Mouse (Mus musculus): Measurements from ENCODE around the gene Selenoh.
A peak's percentile ranks its signal among the peaks of the same experiment; 100 is the strongest.
"Not testable (repeated sequence)": the region's sequence is repeated elsewhere in the genome, so short reads cannot be mapped to it uniquely, and the experiment has no call there.

The Selenoh gene

DNA sequence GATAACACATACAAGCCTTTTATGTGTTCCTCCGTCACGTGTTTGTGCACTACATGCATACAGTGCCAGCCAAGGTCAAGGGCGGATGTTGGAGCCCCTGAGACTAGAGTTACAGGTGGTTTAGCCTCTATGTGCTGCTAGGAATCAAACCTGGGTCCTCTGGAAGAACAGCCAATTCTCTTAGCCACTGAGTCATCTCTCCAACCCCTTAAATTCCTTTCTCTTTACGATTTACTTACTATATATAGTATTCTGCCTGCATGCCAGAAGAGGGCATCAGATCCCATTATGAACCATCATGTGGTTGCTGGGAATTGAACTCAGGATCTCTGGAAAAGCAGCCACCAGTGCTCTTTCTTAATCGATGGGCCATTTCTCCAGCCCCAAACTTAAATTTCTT, 965 bp upstream of the Selenoh start:
- DNase-seq (ENCODE audit: low spot score) = not testable (repeated sequence)

DNA sequence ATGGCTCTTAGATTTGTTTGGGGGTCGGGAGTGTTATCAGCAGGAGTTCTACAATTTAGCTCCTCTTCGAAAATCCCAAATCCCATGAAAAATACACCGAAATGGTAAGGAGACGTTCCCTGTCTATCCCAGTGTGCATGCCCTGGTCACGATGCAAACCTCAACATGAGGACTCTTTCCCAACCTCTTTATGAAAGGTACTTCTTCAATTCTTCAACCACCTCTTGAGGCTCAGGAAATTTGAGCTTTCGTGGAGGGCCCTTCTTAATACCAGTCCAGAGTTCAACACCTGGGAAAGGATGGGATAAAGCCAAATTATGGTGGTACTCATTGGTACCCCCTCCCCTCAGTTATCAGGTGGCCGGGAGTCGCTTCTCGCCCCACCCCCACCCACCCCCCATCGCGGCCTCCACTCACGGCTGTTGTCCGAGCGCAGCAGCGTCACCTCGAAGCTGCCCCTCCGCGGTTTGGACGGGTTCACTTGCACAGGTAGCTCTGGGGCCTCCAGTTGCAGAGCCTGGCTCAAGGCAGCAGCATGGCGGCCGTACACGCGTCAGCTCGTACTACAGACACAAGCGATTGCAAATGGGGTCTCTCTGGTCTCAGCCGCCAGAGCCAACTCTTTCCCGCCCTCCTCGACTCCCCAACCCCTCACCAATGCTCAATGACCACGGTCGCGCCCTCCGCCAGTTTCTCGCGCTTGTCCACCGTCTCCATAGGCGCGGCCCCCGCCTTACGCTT, 572 bp downstream of the Selenoh start:
- no peak for DNase-seq (ENCODE audit: low spot score)

- DNase-seq (ENCODE audit: low spot score) = no peak
Observed at GRCm38 (mm10) chr2:84666081-84666480, 4.5 kb downstream of the Selenoh start.

GRCm38 (mm10) chr2:84662866-84663265, 7.7 kb downstream of the Selenoh start:
- no peak for DNase-seq (ENCODE audit: low spot score)

- DNase-seq (ENCODE audit: low spot score) = peak; percentile 37
Observed at GRCm38 (mm10) chr2:84660253-84660652, 10.3 kb downstream of the Selenoh start.

DNA sequence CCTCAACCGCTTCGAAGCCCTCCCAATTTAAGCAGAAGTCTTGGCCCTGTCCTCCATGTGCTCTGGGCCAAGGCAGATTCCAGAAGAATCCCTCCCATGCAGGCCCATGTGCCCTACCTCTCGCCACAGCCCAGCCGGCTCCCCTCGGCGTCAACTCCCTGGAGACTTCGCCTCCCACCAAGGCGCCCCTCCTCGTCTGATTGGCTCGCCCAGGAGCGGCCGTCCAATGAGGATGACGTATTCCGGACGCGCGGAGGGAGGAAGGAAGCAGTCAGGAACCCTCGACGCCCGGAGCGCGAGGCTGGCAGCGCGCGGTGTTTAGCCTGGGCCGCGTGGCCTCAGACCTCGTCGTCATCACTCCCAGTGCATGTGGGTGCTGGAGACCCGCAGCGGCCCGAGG, 11.8 kb downstream of the Selenoh start, which contains the start of gene Btbd18:
Gene Btbd18, plus strand, starts transcription at position 274 of the 400 bp plus-strand sequence.
- DNase-seq (ENCODE audit: low spot score) = no peak

DNA sequence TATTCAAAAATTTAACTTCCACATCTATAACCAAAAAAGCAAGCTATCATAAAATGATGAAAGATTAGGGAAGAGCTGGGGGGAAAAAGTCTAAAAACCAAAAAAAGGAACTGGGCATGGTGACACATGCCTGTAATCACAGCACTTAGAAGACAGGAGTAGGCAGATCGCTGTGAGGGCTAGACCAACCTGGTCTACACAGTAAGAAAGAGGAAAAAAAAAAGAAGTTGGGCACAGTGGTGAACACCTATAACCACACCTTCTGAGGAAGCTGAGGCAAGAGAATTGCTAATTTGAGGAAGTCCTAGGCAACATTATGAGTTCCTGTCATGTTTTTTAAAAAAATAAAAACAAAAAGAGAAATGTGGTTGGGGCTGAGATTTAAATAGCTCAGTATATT, 14.7 kb downstream of the Selenoh start:
- no peak for DNase-seq (ENCODE audit: low spot score)

DNA sequence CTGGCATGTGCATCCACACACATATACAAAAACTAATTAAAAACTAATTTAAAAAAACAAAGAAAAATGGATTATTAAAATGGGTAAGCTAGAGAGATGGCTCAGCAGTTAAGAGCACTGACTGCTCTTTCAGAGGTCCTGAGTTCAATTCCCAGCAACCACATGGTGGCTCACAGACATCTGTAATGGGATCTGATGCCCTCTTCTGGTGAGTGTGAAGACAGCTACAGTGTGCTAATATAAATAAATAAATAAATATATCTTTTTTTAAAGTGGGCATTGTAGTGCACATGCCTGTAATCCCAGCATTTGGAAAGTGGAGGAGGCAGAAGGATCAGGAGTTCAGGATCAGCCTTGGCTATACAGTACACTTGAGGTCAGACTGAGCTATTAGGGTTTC, 17.2 kb downstream of the Selenoh start:
- DNase-seq (ENCODE audit: low spot score) = no peak

DNA sequence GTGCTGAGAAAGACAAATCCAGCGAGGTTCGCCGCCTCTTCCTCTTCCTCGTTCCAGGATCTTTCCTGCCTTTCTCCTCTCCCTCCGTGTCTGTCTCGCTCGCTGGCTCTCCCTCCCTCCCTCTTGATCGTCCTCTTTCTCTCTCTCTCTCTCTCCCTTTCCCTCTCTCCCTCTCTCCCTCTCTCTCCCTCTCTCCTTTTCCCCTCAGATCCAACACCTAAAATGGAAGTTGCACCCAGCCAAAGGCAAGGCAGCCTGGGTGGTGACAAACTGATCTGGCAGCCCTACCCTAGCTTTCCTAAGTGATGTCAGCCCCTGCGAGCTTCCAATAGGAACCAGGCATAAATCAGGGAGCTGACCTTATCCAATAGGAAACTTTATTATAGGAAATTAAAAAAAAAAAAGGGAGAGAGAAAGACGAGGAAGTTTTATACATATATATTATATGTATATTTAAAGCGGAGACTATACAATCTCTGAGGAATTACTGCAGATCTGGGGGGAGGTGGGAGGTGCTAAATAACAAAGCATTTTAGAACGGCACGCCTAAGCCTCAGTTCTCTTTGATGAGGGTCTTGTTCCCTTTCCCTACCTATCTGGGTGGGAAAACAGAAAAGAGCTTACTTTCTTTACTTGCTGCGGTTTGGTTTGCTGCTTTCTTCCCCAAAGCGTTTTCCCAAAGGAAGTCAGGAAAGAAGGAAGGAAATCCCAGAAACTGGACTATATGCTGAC, 19.9 kb downstream of the Selenoh start, which contains the start of gene Ctnnd1:
Gene Ctnnd1, minus strand, starts transcription at position 302 of the 732 bp plus-strand sequence.
- peak; percentile 85 for DNase-seq (ENCODE audit: low spot score)

- DNase-seq (ENCODE audit: low spot score) = no peak
Observed at GRCm38 (mm10) chr2:84649674-84650073, 20.9 kb downstream of the Selenoh start.

DNA sequence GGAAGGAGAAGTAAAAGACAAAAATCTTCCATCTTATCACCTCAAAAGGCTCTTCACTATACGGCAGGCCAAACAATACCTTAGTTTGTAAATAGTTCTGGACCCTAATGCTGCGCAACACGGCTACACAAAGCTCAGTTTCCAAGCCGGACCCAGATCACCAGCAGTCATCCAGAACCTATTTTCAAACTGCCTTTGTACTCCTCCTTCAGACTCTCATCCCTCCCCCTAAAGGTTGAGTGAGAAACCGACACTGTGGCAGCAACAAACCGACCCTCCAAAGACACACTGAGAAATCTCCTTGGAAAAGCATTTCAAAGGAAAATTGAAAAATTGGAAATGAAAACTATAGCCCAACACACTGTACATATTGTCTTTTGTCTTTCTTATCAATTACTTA, 22.2 kb downstream of the Selenoh start:
- no peak for DNase-seq (ENCODE audit: low spot score)

- no peak for DNase-seq (ENCODE audit: low spot score)
Observed at GRCm38 (mm10) chr2:84647051-84647568, 23.5 kb downstream of the Selenoh start.

- no peak for DNase-seq (ENCODE audit: low spot score)
Observed at GRCm38 (mm10) chr2:84646138-84646537, 24.4 kb downstream of the Selenoh start.

GRCm38 (mm10) chr2:84640833-84641232, 29.7 kb downstream of the Selenoh start:
- DNase-seq (ENCODE audit: low spot score) = no peak

- no peak for DNase-seq (ENCODE audit: low spot score)
Observed at GRCm38 (mm10) chr2:84638428-84639220, 31.9 kb downstream of the Selenoh start.

- DNase-seq (ENCODE audit: low spot score) = no peak
Observed at GRCm38 (mm10) chr2:84637452-84638165, 33.0 kb downstream of the Selenoh start.

- no peak for DNase-seq (ENCODE audit: low spot score)
Observed at GRCm38 (mm10) chr2:84636231-84636741, 34.3 kb downstream of the Selenoh start.

DNA sequence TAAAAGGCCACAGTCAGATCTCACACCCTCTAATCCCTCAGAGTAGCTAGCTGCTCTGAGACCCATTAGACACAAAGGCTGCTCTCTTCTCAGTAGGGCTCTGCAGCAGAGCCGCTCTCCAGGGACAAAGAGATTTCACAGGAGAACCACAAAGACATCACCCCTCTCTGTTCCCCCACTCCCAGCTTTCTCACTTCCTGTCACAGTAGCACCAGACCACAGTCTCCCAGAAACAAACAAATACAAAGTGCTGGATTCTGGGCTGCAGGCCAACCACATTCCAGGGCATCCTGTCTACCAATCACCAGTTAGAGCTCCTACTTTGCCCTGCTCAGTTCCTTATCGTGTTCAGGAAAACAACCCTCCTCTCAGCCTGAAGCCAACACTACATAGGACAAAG, 35.0 kb downstream of the Selenoh start:
- peak; percentile 77 for DNase-seq (ENCODE audit: low spot score)

- DNase-seq (ENCODE audit: low spot score) = no peak
Observed at GRCm38 (mm10) chr2:84634934-84635482, 35.6 kb downstream of the Selenoh start.

DNA sequence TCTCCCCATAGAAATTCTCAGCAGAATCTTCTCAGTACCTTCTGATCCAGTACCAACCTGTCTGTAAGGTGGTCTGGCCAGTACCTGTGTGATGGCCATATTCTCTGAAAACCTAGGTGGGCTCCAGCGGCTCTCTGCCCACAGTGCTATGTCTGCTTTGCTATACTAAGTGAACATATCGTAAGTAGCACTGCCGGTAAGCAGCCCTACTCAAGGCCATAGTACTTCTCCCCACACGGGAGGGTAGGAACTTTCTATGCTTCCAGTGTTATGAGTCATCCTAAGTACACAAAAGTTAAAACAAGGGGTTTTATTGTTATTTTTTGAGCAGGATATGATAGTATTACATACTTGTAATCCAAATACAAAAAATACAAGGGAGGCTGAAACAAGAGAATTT, 36.6 kb downstream of the Selenoh start:
- DNase-seq (ENCODE audit: low spot score) = no peak

DNA sequence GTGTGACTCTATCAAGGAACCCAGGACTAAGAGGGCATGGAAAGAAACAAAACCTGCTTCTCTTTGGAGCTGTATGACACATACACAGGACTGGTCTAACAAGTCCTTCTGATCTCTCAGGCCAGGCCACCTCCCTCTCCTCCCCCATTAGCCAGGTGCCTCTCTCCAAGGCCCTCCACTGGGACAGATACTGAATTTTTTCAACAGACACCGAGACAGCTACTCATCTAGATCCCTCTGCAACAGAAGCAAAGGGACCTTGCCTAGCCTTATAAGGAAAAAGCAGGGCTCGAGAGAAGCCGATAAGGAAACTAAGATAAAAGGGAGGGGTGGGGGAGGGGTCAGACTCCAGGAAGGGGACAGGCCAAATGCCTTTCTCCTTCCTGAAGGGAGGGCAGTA, 37.6 kb downstream of the Selenoh start:
- no peak for DNase-seq (ENCODE audit: low spot score)

All from left cerebral cortex, adult 11 months (tissue).